Mouse (Mus musculus) layer of hippocampus, postnatal 25 days (tissue): ENCODE measurements around the gene Zfp616. TPM values are rescaled to one million over a fixed set of nuclear protein-coding genes. Genes with fewer than 3 reads are reported as not detected.

Experiments used
- DNase-seq, 2 experiments: peaks; one replicate each; pipeline ENCODE4 v3.0.0; 2022; ENCODE audit warnings: mixed read lengths in 2 of 2, low spot score in 1 of 2; ENCODE audit errors: extremely low spot score in 1 of 2
- total RNA-seq, 2 experiments: library from RNA; stranded (reverse); gene quantifications; 2 replicates each; pipeline ENCODE4 v1.2.3; 2021

Gene Zfp616
- not detected for total RNA-seq

- no peak for DNase-seq
Measured at GRCm38 (mm10) chr11:74069655-74070054, at the start of gene Zfp616. Gene Zfp616, plus strand, starts transcription at chr11:74069955.

- no peak for DNase-seq
Measured at GRCm38 (mm10) chr11:74051347-74051746, 18.4 kb upstream of the Zfp616 start.

- DNase-seq: no peak
Measured at GRCm38 (mm10) chr11:74056451-74056850, 13.3 kb upstream of the Zfp616 start, which contains the start of the genes Olfr139 and Olfr399. Gene Olfr139, minus strand, starts transcription at chr11:74056551. Gene Olfr399, minus strand, starts transcription at chr11:74056615.

GRCm38 (mm10) chr11:74100724-74101123, 31.0 kb downstream of the Zfp616 start:
- no peak for DNase-seq

GRCm38 (mm10) chr11:74101507-74101906, 31.8 kb downstream of the Zfp616 start:
- no peak for DNase-seq

GRCm38 (mm10) chr11:74105066-74105465, 35.3 kb downstream of the Zfp616 start:
- DNase-seq: no peak

GRCm38 (mm10) chr11:74113412-74113811, 43.7 kb downstream of the Zfp616 start, which contains the start of gene Olfr401:
Gene Olfr401, plus strand, starts transcription at chr11:74113712.
- DNase-seq: no peak

Other genes starting within 250 kb of the Zfp616 start
- not detected for gene Olfr393, start 218.5 kb upstream of the Zfp616 start, total RNA-seq
- gene Olfr394, start 179.2 kb upstream of the Zfp616 start, total RNA-seq: not detected
- gene Olfr395, start 160.7 kb upstream of the Zfp616 start, total RNA-seq: not detected
- not detected for gene Olfr23, start 133.3 kb upstream of the Zfp616 start, total RNA-seq
- gene Olfr397, start 109.1 kb upstream of the Zfp616 start, total RNA-seq: not detected
- not detected for gene Olfr398, start 79.5 kb upstream of the Zfp616 start, total RNA-seq
- not detected for gene Olfr139, start 13.4 kb upstream of the Zfp616 start, total RNA-seq
- not detected for gene Olfr399, start 13.3 kb upstream of the Zfp616 start, total RNA-seq
- gene Olfr401, start 43.8 kb downstream of the Zfp616 start, total RNA-seq: not detected
- gene Olfr402, start 83.6 kb downstream of the Zfp616 start, total RNA-seq: not detected
- not detected for gene Olfr403, start 116.3 kb downstream of the Zfp616 start, total RNA-seq
- not detected for gene Olfr43, start 141.4 kb downstream of the Zfp616 start, total RNA-seq
- gene Olfr406, start 189.9 kb downstream of the Zfp616 start, total RNA-seq: not detected
- gene Olfr59, start 213.8 kb downstream of the Zfp616 start, total RNA-seq: not detected